Mouse (Mus musculus): ENCODE measurements around the gene Sprr2a2. TPM values are rescaled to one million over a fixed set of nuclear protein-coding genes. Genes with fewer than 3 reads are reported as not detected.
"Not testable (repeated sequence)": the region's sequence is repeated elsewhere in the genome, so short reads cannot be mapped to it uniquely, and the experiment has no call there.

Sprr2a2 gene
- polyA plus RNA-seq, 2 experiments from 2014 or later, result not detected

- not testable (repeated sequence) for ATAC-seq
These were observed 58.3 kb downstream of the Sprr2a2 start for GRCm38 (mm10) chr3:92274018-92274417.

GRCm38 (mm10) chr3:92279663-92280062 lies 63.9 kb downstream of the Sprr2a2 start:
- not testable (repeated sequence) for ATAC-seq

- not testable (repeated sequence) for ATAC-seq
These were observed 65.4 kb downstream of the Sprr2a2 start for GRCm38 (mm10) chr3:92280963-92281606.

- not testable (repeated sequence) for ATAC-seq
These were observed 69.4 kb downstream of the Sprr2a2 start, which contains the start of gene Sprr2a3 for GRCm38 (mm10) chr3:92285101-92285500. Gene Sprr2a3, plus strand, starts transcription at chr3:92285417.

- ATAC-seq, result not testable (repeated sequence)
These were observed 72.8 kb downstream of the Sprr2a2 start for GRCm38 (mm10) chr3:92288489-92288888.

Other genes starting within 250 kb of the Sprr2a2 start
- gene Pglyrp3, start 201.3 kb upstream of the Sprr2a2 start, polyA plus RNA-seq (2017; shearing (Covaris generic)), result not detected
- not detected for gene Lor, start 132.8 kb upstream of the Sprr2a2 start, polyA plus RNA-seq (2017; shearing (Covaris generic))
- gene Prr9, start 92.0 kb upstream of the Sprr2a2 start, polyA plus RNA-seq (2017; shearing (Covaris generic)), result not detected
- not detected for gene Lelp1, start 73.2 kb upstream of the Sprr2a2 start, polyA plus RNA-seq (2017; shearing (Covaris generic))
- gene Sprr2a1, start 121 bp upstream of the Sprr2a2 start, polyA plus RNA-seq (2017; shearing (Covaris generic)), result not detected
- not detected for gene Sprr2a3, start 69.5 kb downstream of the Sprr2a2 start, polyA plus RNA-seq (2017; shearing (Covaris generic))
- not detected for gene Sprr2b, start 100.7 kb downstream of the Sprr2a2 start, polyA plus RNA-seq (2017; shearing (Covaris generic))
- not detected for gene Sprr2d, start 123.2 kb downstream of the Sprr2a2 start, polyA plus RNA-seq (2017; shearing (Covaris generic))
- not detected for gene Sprr2e, start 136.2 kb downstream of the Sprr2a2 start, polyA plus RNA-seq (2017; shearing (Covaris generic))
- not detected for gene Sprr2f, start 149.3 kb downstream of the Sprr2a2 start, polyA plus RNA-seq (2017; shearing (Covaris generic))
- not detected for gene Sprr2h, start 169.8 kb downstream of the Sprr2a2 start, polyA plus RNA-seq (2017; shearing (Covaris generic))
- not detected for gene Sprr2i, start 192.1 kb downstream of the Sprr2a2 start, polyA plus RNA-seq (2017; shearing (Covaris generic))
- not detected for gene Sprr2j-ps, start 202.2 kb downstream of the Sprr2a2 start, polyA plus RNA-seq (2017; shearing (Covaris generic))
- 10 to 100 TPM in 1 of 2 experiments, 1 to 10 TPM in 1; 9.0 to 12.9 TPM for gene Gm9774, start 213.5 kb downstream of the Sprr2a2 start, polyA plus RNA-seq (2017; shearing (Covaris generic))
- not detected for gene Sprr2k, start 216.7 kb downstream of the Sprr2a2 start, polyA plus RNA-seq (2017; shearing (Covaris generic))
- gene Sprr1b, start 222.9 kb downstream of the Sprr2a2 start, polyA plus RNA-seq (2017; shearing (Covaris generic)), result not detected
- gene Sprr3, start 242.8 kb downstream of the Sprr2a2 start, polyA plus RNA-seq (2017; shearing (Covaris generic)), result not detected